Mouse (Mus musculus) adrenal gland, adult 2 months (tissue): Measurements from ENCODE around the gene Insig1. TPM values are rescaled to one million over a fixed set of nuclear protein-coding genes. Genes with fewer than 3 reads are reported as not detected.
A peak's percentile ranks its signal among the peaks of the same experiment; 100 is the strongest.

ENCODE experiments used
- DNase-seq: peaks from one replicate; pipeline ENCODE4 v3.0.0; 2021
- long read RNA-seq: library from polyadenylated mRNA; stranded (forward); transcript quantifications from one replicate; pipeline ENCODE4 v2.0.0, GENCODE M21; 2021
- polyA plus RNA-seq: library from polyadenylated mRNA; depleted of rRNA; stranded (reverse); fragments of >200 nt; gene quantifications from 2 replicates; pipeline ENCODE4 v1.2.3, GENCODE M21; 2012; rRNA removed
- total RNA-seq, 2 experiments: library from RNA; stranded (reverse); gene quantifications; 2 replicates each; pipeline ENCODE4 v1.2.3; 2021

Insig1 gene
- total RNA-seq: 100 to 1,000 TPM; 113 to 210 TPM
- polyA plus RNA-seq: 417 and 423 TPM in 2 replicates
- long read RNA-seq, transcript Insig1-201 (5 exons, 2,697 nt): major isoform, 222 of 228 reads
- long read RNA-seq, partial matches to known transcripts: 1 of 228 reads
- long read RNA-seq, other reads (novel, unspliced or antisense): 5 of 228 reads

- DNase-seq: peak; percentile 100
Observed at GRCm38 (mm10) chr5:28070828-28071455, at the start of gene Insig1. Gene Insig1 (plus strand): TSS chr5:28071363.

GRCm38 (mm10) chr5:28023452-28023851 lies 47.7 kb upstream of the Insig1 start:
- DNase-seq: no peak

- DNase-seq: peak; percentile 5
Observed at GRCm38 (mm10) chr5:28031577-28032236, 39.5 kb upstream of the Insig1 start.

GRCm38 (mm10) chr5:28032866-28033265 lies 38.3 kb upstream of the Insig1 start:
- DNase-seq: no peak

GRCm38 (mm10) chr5:28033281-28033680 lies 37.9 kb upstream of the Insig1 start:
- DNase-seq: peak; percentile 7

GRCm38 (mm10) chr5:28033826-28034225 lies 37.3 kb upstream of the Insig1 start:
- no peak for DNase-seq

GRCm38 (mm10) chr5:28036011-28036410 lies 35.2 kb upstream of the Insig1 start:
- DNase-seq: no peak

- no peak for DNase-seq
Observed at GRCm38 (mm10) chr5:28036518-28036917, 34.6 kb upstream of the Insig1 start.

GRCm38 (mm10) chr5:28037172-28037591 lies 34.0 kb upstream of the Insig1 start:
- DNase-seq: peak; percentile 71

GRCm38 (mm10) chr5:28037639-28038038 lies 33.5 kb upstream of the Insig1 start:
- peak; percentile 41 for DNase-seq

- peak; percentile 87 for DNase-seq
Observed at GRCm38 (mm10) chr5:28038115-28038514, 33.0 kb upstream of the Insig1 start.

- DNase-seq: no peak
Observed at GRCm38 (mm10) chr5:28039746-28040655, 31.2 kb upstream of the Insig1 start.

- no peak for DNase-seq
Observed at GRCm38 (mm10) chr5:28040726-28041125, 30.4 kb upstream of the Insig1 start.

- DNase-seq: no peak
Observed at GRCm38 (mm10) chr5:28042021-28042420, 29.1 kb upstream of the Insig1 start.

GRCm38 (mm10) chr5:28042779-28043178 lies 28.4 kb upstream of the Insig1 start:
- DNase-seq: no peak

- no peak for DNase-seq
Observed at GRCm38 (mm10) chr5:28043386-28043785, 27.8 kb upstream of the Insig1 start.

- DNase-seq: no peak
Observed at GRCm38 (mm10) chr5:28046966-28047365, 24.2 kb upstream of the Insig1 start.

- DNase-seq: no peak
Observed at GRCm38 (mm10) chr5:28047961-28048360, 23.2 kb upstream of the Insig1 start.

- DNase-seq: no peak
Observed at GRCm38 (mm10) chr5:28055450-28055849, 15.7 kb upstream of the Insig1 start.

GRCm38 (mm10) chr5:28056877-28057276 lies 14.3 kb upstream of the Insig1 start:
- DNase-seq: no peak

- no peak for DNase-seq
Observed at GRCm38 (mm10) chr5:28060506-28060905, 10.7 kb upstream of the Insig1 start.

- no peak for DNase-seq
Observed at GRCm38 (mm10) chr5:28061011-28061410, 10.2 kb upstream of the Insig1 start.
